Mouse (Mus musculus) spleen, adult 12 weeks (tissue): ENCODE data around the gene Asb11.
A peak's percentile ranks its signal among the peaks of the same experiment; 100 is the strongest.

ENCODE experiments used
- DNase-seq: peaks from one replicate; pipeline ENCODE4 v3.0.0; 2022; ENCODE audit warnings: low spot score

Gene Asb11

DNA sequence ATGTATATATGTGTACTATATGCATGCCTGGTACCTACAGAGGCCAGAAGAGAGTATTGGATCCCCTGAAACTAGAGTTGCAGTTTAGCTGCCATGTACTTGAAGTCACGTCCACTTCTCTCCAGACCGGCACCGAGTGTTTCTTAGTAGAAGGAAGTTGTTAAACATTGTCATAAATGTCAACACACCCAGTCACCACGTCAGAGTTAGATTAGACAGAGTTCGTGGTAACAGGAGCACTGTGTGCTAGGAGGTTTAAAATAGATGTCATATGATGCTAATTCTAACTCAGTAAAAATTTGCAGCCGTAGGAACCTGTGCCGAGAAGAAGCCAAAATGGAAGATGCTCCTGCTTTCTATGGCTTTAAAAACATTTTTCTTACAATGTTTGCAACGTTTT is at the start of gene Asb11:
Gene Asb11 (plus strand): TSS at position 286 of the 400 bp plus-strand sequence.
- DNase-seq, result no peak

DNA sequence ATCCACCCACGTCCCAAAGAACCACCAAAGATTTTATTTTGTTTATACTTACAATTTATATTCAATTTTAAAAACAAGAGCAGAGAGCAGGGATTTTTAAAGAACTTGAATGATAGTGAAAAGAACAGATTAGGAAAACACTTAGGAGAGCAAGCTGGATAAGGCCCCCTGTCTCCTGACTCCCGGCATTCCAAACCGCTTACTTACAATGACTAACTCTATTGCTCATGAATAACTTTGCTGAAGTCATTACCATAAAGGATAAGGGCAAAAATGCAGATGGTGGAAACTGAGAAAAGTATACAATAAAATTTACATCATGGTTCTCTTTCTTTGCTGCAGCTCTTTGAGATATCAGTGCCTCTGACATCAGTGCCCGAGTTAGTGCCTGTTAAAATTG is 42.7 kb upstream of the Asb11 start:
- no peak for DNase-seq

DNA sequence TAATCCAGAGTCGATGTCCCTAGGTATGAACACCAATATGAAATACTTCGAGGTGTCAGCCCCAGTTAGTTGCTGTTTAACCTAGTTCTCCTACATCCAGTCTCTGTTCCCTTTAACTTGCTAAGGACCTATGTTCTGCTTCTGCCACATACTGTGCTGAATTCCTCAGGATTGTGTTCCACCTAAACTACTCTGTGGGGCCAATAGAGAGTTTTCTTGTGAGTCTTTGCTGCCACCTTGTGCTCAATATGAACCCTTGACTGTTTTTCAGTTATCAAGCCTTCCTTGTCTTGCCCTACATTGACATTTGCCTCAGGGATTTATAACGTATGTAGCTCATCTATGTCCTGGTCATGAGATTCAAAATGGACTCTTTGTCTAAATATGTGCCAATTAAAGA is 38.3 kb upstream of the Asb11 start:
- no peak for DNase-seq

DNA sequence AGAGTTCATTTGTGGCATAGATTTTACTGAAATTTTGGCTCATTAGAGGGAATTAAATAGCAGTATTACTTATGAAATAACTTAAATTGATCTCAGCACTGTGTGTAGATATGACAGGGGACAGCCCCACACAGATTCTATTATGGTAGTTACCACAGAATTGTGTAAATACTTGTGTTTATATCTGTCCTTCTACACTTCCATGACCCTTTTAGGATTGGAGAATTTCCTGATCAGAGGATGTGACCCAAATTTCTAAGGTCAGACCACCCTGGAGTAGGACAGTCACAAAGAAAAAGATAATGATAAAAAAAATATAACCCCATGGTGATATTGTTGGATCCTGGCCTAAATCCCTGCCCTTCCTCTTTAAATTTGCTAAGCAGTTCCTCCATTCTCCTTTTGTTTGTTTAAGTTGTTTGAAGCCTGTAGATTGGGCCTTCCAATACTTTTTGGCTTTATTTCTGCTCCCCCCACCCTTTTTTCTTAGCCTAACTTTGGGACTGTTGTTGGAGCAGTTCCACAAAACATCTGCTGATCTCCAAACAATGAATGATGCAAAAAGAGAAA is 31.6 kb upstream of the Asb11 start:
- no peak for DNase-seq

DNA sequence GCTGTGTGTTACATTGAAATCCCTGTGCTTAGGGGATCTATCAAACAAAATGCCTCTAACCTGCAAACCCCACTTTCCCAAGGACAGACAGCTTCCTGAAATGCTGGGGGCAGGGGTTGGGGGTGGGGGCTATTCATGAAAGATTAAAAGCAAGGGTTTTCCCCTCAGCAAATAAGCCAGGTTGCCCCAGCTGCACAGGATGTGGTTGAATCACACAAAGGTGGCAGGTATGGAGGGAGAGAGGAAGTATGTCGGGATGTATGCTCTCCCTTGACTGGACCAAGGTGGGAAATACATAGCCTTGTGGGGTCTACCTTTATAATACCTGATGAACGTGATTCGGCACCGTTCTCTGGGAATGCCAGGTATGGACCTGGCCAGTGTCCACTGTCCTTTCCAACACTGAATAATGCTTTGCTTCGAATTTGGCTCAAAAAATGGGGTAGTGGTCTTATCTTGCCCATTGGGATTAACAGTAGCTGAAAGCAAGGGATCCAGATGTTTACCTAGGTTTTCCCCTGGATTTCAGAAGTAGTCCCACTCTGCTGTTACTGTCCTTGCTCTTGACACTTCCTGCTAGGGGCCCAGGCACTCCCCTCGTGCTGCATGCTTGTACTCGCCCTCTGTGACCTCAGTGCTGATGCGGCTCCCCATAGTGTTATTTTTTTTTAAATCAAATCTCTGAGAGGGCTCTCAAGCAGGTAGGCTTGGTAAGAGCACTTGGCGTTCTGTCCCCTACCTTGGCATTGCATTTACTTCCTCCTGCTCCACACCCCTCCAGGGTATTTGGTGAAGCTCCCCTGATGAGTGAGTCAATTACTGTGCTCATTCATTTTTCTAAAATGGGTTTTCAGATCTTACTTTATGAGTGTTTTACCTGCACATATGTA is 30.4 kb upstream of the Asb11 start:
- DNase-seq, result no peak

DNA sequence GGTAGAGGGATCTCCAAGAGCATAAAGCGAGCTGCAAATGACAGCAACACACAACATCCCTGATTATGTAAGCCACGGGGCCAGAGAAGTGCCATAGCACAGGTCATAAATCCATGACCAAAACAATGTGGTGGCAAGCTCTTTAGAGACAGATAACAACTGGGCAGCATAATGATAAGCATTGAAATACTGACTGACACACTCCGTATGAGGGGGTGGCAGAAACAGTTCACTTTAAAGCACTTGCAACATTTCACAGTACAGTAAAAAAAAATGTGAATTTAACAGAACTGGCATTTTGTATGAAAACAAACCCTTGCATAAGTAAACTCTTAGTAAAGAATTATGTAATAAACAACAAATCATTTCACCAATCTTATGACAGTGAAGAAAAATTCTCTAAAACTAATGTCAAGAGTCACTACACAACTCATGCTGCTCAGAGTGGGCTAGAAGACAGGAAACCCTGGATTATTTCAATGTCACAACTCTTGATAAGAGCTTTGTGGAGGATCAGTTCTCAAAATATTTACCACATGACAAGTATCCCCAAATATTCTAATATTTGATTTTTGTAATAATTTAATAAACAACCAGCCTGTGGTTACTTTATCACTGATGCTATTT is 28.4 kb upstream of the Asb11 start:
- DNase-seq, result no peak

DNA sequence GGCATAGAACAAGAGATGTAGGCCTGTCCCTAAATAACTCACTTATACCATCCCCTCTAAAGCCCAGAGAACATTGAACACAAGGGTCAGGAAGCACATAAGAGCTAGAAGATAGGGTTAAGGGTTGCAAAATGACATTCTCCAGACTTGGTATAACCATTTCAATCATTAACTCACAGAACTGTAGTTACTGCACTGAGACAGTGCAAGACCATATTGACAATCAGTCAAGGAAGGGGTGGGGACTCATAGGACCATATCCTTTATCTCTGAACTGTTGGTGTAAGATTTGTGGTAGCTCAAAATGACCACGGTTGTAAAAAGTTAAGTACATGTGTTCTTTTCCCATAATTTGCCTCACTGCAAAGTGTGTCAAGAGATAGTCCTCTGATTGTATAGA is 26.2 kb upstream of the Asb11 start:
- no peak for DNase-seq

DNA sequence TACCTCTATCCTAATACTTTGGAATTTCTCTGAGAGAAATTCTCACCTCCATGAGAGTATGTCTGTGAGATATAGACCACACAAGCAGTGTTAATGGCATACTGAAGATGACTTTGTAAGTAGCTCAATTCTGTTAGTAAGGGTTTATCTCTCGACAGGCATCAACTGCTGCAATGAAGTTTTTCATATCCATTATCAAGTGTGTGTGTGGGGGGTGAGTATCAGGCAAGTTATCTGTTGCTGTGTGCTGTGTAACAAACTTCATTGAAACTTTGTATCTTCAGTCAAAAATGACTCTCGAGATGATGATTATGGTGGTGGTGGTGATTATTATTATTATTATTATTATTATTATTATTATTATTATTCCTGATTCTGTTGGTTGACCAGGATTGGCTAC is 20.0 kb upstream of the Asb11 start:
- DNase-seq, result no peak

DNA sequence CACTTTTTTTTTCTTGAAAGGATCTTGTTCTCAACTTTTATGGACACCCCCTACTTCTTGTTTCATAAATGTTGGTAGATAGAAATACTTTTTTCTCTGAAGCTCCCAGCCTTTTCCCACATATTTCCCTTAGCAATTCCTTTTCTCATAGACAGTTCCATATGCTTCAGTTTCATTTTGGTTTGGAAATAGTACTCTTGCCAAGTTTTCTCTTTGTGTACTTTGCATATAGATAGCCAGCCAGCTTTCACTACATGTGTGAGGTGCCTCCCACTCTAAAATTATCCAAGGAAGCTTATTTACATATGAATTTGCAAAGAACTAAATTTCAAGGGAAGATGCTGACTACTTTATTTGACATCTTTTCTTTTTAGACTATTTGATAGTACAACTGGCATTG is 18.8 kb upstream of the Asb11 start:
- no peak for DNase-seq

DNA sequence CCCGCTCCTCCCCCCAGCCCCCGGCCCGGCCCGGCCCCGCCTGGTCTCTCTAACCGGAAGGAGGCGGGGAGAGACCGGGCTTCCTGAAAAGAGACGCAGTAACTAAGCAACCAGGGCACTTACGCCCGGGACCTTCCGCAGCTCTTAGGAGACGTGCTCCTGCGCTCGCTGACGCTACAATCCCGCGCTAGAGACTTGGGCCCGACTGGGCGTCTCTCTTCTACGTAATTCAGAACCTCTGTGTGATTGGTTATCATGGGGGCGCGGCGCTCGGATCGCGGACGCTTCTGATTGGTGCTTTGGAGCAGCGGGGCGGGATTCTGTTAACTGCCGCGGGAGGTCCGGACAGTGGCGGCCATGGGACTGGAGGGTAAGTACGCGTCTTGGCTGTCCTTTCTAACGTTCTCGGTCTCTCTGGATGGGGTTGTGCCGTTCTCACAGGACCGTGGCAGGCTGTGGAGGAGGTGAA is 17.3 kb upstream of the Asb11 start, which contains the start of gene Piga:
Gene Piga (plus strand): TSS at position 317 of the 469 bp plus-strand sequence.
- DNase-seq, result peak; percentile 79

DNA sequence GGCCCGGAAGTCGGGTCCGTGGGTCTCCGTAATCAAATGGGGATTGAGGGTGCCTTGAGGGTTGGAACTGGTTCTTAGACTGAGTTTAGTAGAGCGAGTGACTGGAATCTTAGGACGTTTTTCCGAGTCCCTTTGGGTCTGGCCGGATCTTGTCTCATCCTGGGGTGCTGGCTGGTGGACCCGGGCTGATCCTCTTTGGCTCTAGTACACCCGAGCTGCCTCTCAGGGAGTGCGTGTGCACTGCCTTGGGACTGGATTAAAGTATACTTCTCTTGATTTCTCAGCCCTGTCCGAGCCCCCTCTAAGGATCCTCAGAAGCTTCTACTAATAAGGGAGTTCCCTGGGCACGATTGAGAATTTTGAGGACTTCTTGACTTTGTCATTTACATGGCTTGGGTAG is 16.8 kb upstream of the Asb11 start:
- DNase-seq, result no peak

DNA sequence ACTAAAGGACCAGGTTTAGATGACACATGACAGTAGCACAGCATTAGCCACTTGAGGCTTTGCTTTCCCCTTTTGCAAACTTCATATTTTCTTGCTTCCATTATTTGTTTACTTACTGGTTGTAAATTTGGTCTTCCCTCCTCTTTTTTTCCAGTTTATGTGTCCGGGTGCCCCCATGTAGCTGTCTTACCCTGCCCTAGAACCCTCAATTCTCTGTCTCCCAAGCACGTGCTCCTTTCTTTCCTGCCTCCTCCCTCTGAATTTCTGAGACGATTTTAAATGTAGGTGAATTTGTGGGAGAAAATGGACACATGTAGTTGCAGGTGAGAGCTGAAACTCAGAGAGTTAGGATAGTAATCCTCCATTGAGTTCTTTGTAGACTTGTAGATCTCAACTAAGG is 16.3 kb upstream of the Asb11 start:
- DNase-seq, result no peak

DNA sequence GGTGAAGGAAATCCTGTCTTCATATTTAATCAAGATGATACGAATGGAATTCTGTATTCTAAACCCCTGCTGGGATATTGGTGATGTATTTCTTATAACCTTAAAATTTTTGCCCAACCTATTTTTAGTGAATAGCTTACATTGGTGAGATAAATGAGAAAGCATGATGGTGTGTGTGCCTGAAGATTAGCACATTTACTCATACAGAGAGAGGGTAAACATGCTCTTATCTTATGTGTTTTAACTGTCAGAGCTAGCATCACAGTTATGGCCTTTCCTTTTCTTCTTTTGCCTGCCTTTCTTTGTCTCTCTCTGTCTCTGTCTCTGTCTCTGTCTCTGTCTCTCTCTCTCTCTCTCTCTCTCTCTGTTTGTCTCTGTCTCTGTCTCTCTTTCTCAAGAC is 12.0 kb upstream of the Asb11 start:
- DNase-seq, result no peak

DNA sequence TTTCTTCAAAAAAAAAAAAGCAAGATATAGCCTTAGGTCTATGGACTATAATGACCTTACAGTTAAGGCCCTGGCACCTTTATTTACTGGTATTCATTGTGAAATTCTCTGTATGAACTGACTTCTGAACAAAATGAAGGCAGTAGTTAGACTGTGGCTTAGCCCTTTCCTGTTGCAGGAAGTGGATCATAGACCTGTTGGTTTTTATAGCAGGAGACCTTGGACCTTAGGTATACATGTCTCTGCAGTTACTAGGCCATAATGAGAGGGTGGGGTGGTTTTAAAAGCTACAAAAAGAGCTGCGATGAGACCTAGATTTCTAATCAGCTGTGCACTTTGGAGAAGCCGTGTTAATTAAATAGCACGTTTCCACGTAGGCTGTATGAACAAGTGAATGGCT is 9.5 kb upstream of the Asb11 start:
- no peak for DNase-seq

DNA sequence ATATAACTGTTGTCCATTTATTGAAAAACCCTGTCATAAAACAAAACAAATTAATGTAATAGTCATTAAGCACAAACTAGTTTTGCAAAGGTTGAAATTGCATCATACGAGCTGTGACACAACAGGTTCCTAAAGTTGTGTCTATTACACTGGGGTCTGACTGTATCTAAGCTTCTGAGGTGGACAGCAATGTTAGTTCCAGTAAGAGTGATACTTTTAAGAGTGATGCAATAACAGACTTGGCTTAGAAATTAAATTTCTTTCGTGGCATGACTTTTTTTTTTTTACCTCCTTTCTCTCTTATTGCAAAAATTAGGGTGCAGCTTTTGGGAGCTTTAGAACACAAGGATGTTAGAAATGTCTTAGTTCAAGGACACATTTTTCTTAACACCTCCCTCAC is 8.6 kb upstream of the Asb11 start:
- no peak for DNase-seq

DNA sequence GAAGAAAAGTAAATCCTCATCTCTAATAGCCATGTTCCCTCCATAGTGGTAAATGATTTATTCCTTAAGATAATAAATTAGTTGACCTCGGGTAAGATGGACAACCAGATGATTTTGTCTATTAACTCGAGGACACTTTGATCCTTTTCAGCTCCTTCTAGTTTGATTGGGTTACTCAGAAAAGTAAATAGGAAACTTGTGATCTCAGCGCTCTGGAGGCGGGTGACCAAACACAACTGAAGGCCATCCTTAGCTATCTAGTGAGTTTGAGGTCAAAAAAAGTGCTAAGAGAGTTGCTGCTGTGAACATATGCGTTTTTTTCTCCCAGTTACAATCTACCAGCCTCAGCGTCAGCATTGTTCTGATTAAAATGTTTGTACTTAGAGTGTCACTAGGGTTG is 6.2 kb upstream of the Asb11 start:
- DNase-seq, result no peak

DNA sequence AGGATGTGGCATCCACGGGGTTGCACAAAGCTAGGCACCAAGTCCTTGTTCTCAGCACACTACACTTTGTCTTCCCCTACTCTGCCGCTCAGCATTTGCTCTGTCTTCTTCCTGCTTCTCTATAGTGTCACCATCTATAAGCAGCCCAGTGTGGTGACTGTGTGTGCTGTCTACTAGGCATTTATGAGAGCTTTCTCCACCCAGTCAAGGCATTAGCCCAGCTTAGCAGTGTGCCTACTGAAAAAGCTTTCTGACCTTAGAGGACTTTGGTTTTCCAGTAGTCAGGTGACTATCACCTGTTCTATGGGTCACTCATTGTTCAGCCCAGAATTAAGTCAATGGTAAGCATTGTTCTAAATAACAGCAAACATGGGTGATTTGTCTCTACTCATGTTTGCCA is 5.7 kb upstream of the Asb11 start:
- DNase-seq, result no peak

DNA sequence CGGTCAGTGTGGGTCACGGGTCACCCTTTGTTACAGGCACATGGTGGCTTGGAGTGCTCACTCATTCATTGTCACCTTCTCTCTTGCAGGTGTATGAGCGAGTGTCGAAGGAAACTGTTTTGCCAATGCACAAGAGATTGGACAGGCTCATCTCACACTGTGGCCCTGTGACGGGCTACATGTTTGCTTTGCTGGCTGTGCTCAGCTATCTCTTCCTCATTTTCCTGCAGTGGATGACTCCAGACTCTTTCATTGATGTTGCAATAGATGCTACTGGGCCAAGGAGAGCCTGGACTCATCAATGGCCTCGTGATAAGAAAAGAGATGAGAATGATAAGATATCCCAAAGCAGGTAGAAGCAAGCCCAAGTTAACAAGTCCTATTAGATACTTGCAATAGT is 5.3 kb upstream of the Asb11 start:
- no peak for DNase-seq

DNA sequence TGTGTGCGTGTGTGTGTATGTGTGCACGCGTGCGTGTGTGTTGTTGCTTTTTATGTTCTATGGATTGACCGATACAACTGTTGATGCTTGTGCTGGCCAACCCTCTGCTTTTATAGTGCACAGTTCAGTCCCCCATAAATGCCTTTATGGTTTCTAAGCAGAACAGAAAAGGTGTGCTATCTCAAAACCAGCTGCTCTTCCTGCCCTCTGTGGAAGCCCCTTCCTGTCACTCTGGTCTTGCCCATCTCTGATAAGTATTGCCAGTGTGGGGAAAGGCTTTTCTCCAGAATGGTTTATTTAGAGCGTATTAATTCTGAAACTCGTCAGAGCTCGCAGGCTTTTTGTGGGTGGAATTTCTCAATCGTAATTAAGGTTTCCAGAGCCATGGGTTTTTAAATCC is 4.1 kb upstream of the Asb11 start:
- no peak for DNase-seq

DNA sequence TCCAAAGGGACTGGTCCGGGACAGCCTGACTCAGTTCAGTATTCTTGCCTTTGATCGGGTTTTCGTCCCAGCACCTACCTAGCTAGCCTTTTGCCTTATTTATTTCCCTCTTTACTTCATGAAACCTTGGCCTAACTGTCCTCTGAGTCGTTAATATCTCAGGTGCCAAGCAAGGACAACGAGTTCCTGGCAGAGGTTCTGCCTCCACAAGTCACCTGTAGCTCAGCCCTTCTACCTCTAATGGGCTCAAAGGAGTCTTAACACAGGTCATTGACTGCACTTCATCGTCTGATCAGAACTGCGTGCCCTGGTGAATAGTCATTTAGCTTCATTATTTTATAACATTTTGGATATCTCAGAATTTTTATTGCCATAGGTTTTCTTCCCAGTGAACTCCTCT is 2.7 kb downstream of the Asb11 start:
- no peak for DNase-seq

DNA sequence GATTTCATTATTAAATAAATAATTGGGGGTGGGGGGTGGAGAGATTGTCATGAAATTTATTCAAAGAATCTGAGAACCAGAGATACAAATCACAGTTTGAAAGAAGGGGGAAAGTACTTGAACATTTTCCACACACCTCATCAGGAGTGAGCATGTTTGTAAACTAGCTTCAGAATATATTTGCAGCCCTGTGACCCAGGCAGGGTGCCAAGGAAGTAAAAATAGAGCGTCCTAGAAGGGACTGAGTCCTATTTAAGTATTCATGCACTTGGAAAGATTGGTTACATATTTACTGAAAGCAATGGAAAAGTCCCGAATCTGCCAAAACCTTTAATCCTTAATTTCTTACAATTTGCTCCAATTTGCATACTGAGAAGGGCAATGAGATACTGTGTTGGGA is 3.3 kb downstream of the Asb11 start:
- DNase-seq, result no peak

DNA sequence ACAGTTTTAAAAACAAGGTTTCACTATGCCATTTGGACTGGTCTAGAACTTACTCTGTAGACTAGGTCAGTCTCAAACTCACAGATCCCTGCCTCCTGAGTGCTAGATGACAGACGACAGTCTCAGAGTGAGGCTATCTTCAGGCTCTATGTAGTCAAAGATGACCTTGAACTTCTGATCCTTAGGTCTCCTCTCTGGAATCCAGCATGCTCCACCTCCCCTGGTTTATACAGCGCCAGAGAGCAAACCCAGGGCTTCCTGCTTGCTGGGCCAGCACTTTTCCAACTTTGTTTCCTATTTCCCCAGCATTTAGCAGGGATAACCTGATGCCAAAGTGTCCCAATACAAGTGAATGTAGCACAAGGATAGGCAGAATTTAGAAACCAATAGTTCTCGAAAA is 3.9 kb downstream of the Asb11 start:
- DNase-seq, result no peak

DNA sequence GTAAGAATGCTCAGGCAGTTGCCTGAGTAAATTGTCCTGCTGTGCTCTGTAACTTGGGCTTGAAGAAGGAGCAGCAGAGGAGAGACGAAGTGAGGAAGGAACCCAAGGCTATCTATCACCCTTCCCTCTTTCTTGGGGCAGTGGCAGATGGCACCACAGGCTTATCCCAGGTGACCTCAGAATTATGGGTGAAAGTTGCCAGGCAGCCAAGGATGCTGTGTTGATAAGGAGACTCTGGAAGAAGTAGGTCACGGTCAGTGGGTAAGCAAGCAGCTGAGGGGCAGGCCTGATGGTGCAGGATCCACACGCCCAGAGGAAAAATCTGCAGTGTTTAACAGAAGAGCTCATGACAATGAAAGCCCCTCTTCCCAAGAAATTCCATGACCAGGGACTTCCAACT is 4.5 kb downstream of the Asb11 start:
- DNase-seq, result no peak
